Mouse (Mus musculus) lung, postnatal 0 days (tissue): Measurements from ENCODE around the gene Neu1.
"Not testable (repeated sequence)": the region's sequence is repeated elsewhere in the genome, so short reads cannot be mapped to it uniquely, and the experiment has no call there.

Source experiments
- CTCF ChIP-seq: IDR thresholded peaks from 2 replicates; pipeline ENCODE4 v1.5.1; 2016; ENCODE audit warnings: antibody characterized with exemption, mild to moderate bottlenecking
- EP300 ChIP-seq: IDR thresholded peaks from 2 replicates; pipeline ENCODE4 v1.6.1; 2016; ENCODE audit warnings: antibody characterized with exemption, mild to moderate bottlenecking, control low read depth

DNA sequence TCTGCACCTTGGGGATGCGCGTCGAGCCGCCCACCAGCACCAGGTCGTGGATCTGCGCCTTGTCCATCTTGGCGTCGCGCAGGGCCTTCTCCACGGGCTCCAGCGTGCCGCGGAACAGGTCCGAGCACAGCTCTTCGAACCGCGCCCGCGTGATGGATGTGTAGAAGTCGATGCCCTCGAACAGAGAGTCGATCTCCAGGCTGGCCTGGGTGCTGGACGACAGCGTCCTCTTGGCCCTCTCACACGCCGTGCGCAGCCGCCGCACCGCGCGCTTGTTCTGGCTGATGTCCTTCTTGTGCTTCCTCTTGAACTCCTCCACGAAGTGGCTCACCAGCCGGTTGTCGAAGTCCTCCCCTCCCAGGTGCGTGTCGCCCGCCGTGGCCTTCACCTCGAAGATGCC lies 26.9 kb downstream of the Neu1 start:
- TF ChIP-seq CTCF, EP300: not testable (repeated sequence)
